Mouse (Mus musculus): ENCODE data around the gene Olfr1375. TPM values are rescaled to one million over a fixed set of nuclear protein-coding genes. Genes with fewer than 3 reads are reported as not detected.
"Not testable (repeated sequence)": the region's sequence is repeated elsewhere in the genome, so short reads cannot be mapped to it uniquely, and the experiment has no call there.

The Olfr1375 gene
- polyA plus RNA-seq (2014; fragmentation: Nextera tagmentation; extraction: Ambion mirVana), result not detected in 2 replicates

DNA sequence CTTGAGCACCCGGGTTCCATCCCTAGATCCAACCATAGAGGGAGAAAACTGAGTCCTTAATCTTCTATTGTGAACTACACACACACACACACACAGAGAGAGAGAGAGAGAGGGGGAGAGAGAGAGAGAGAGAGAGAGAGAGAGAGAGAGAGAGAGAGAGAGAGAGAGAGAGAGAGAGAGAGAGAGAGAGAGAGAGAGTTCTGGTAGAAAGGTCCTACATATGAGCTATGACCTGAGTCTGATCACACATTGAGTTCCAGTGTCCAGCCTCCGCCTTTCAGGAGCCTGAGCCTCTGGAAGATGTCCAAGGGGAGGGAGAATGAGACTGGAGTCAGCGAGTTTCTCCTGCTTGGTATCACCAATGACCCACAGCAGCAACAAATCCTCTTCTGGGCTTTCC, at the start of gene Olfr1375:
Olfr1375 (plus strand) TSS at position 301 of the 400 bp plus-strand sequence.
- WGBS, result 79% methylated on average over 3 of the region's 3 CpGs

DNA sequence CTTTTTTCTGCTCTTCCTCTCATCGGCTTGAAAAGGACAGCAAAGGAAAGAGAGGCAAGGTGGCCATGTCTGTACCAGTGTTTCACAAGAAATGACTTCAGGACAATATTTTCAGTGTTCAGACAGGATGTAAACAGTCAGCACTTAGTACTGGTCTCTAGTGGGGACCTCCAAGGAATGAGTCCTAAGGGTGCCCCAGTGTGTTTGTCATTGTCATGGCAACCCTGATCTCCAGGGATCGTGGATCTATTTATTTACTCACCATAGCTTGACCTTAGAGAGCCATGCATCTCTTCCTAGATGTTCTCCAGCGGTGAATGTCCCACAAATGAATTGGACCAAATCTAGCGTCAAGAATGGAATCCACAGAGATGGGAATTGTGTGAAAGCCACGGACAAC, 44.6 kb upstream of the Olfr1375 start, which contains the start of gene Olfr51:
Olfr51 (plus strand) TSS at position 301 of the 400 bp plus-strand sequence.
- 67% methylated on average over 5 of the region's 5 CpGs for WGBS
- no peaks in the 10 kb centered on the region for H3K27me3 ChIP-seq (ENCODE audit: control insufficient read depth, insufficient read depth, low read length)
- no peak within 1 kb of the TSS for H3K9ac ChIP-seq (ENCODE audit: low read length)
- no peaks in the 10 kb centered on the region for H3K36me3 ChIP-seq (ENCODE audit: control insufficient read depth, insufficient read depth, low read length)
- H3K4me3 ChIP-seq (ENCODE audit: control insufficient read depth in 1 of 2, insufficient read depth in 1 of 2, low read depth in 1 of 2, low read length in 2 of 2), result no peak within 1 kb of the TSS
- H3K27ac ChIP-seq (replicated peaks in 1 of 2; ENCODE audit: control insufficient read depth in 1 of 2, insufficient read depth in 1 of 2, low read depth in 2 of 2, low read length in 2 of 2), result no peak within 1 kb of the TSS
- H3K4me1 ChIP-seq (ENCODE audit: control insufficient read depth in 2 of 2, insufficient read depth in 2 of 2, low read length in 2 of 2), result no peaks in the 10 kb centered on the region
- H3K9me3 ChIP-seq (ENCODE audit: control insufficient read depth, low read length), result no peaks in the 10 kb centered on the region
- no peak within 1 kb of the TSS for H3K4me2 ChIP-seq (ENCODE audit: low read length)
- ATAC-seq (ENCODE audit: insufficient number of reproducible peaks, insufficient read depth, low FRiP score, low read depth), result no peak

More for the DNA sequence above, at the start of gene Olfr1375:
- not testable (repeated sequence) for H3K27me3 ChIP-seq (ENCODE audit: control insufficient read depth, insufficient read depth, low read length); H3K4me1 ChIP-seq (ENCODE audit: control insufficient read depth in 2 of 2, insufficient read depth in 2 of 2, low read length in 2 of 2); ATAC-seq (ENCODE audit: insufficient number of reproducible peaks, insufficient read depth, low FRiP score, low read depth); H3K9me3 ChIP-seq (ENCODE audit: control insufficient read depth, low read length); H3K4me3 ChIP-seq (ENCODE audit: control insufficient read depth in 1 of 2, insufficient read depth in 1 of 2, low read depth in 1 of 2, low read length in 2 of 2); H3K9ac ChIP-seq (ENCODE audit: low read length); H3K27ac ChIP-seq (replicated peaks in 1 of 2; ENCODE audit: control insufficient read depth in 1 of 2, insufficient read depth in 1 of 2, low read depth in 2 of 2, low read length in 2 of 2); H3K4me2 ChIP-seq (ENCODE audit: low read length); H3K36me3 ChIP-seq (ENCODE audit: control insufficient read depth, insufficient read depth, low read length)

DNA sequence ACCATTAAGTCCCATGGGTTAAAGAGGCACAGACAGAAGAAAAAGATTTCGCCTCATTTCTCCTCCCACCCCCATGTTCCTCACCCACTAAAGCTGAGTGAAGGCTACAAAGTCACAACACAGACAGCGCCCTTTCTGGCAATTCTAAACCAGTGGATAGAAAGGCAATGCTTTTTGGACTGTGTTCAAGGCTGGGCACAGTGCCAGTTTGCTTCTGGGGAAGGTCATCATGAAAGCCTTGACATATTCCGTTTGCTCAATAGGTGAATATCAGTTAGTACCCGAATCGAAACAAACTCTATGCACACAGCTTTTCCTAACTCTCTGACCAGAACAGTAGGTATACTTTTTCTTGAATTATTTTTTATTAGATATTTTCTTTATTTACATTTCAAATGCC, 36.1 kb upstream of the Olfr1375 start:
- Histone ChIP-seq H3K4me1 (ENCODE audit: control insufficient read depth in 2 of 2, insufficient read depth in 2 of 2, low read length in 2 of 2) (no peaks in the 10 kb centered on the region), H3K4me3 (ENCODE audit: control insufficient read depth in 1 of 2, insufficient read depth in 1 of 2, low read depth in 1 of 2, low read length in 2 of 2) (no peak overlapping the region), H3K9me3 (ENCODE audit: control insufficient read depth, low read length) (peaks cover 3% of the 10 kb centered on the region; the same call in 1 of the 2 replicates), H3K36me3 (ENCODE audit: control insufficient read depth, insufficient read depth, low read length) (no peaks in the 10 kb centered on the region), H3K9ac (ENCODE audit: low read length) (no peak overlapping the region), H3K4me2 (ENCODE audit: low read length) (no peak overlapping the region), H3K27me3 (ENCODE audit: control insufficient read depth, insufficient read depth, low read length) (no peaks in the 10 kb centered on the region), H3K27ac (replicated peaks in 1 of 2; ENCODE audit: control insufficient read depth in 1 of 2, insufficient read depth in 1 of 2, low read depth in 2 of 2, low read length in 2 of 2) (no peak overlapping the region)
- WGBS, result 31% methylated on average over 5 of the region's 5 CpGs
- no peak for ATAC-seq (ENCODE audit: insufficient number of reproducible peaks, insufficient read depth, low FRiP score, low read depth)

DNA sequence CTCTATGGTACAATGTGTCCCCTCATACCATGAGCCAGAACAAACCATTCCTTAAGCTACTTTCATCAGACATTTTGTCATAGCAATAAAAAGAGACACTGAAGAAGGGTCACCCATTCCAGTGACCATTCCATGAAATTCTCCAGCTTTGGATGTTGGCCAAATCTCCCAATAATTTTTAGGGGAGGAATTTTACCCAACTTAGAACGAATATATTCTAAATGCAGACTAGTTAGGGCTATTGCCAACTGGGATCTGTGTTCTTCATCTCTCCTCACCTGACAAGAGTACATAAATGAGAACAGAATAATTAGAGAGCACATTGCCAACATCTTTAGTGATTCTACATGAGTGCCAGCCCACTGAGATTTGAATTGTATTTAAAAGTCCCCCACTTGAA, 34.0 kb upstream of the Olfr1375 start, which contains the start of gene Olfr54:
Olfr54 (plus strand) TSS at position 301 of the 400 bp plus-strand sequence.
- Histone ChIP-seq H3K27ac (replicated peaks in 1 of 2; ENCODE audit: control insufficient read depth in 1 of 2, insufficient read depth in 1 of 2, low read depth in 2 of 2, low read length in 2 of 2) (no peak within 1 kb of the TSS), H3K9me3 (ENCODE audit: control insufficient read depth, low read length) (peaks cover 3% of the 10 kb centered on the region; the same call in 1 of the 2 replicates), H3K36me3 (ENCODE audit: control insufficient read depth, insufficient read depth, low read length) (no peaks in the 10 kb centered on the region), H3K27me3 (ENCODE audit: control insufficient read depth, insufficient read depth, low read length) (no peaks in the 10 kb centered on the region), H3K9ac (ENCODE audit: low read length) (no peak within 1 kb of the TSS), H3K4me1 (ENCODE audit: control insufficient read depth in 2 of 2, insufficient read depth in 2 of 2, low read length in 2 of 2) (no peaks in the 10 kb centered on the region), H3K4me2 (ENCODE audit: low read length) (no peak within 1 kb of the TSS), H3K4me3 (ENCODE audit: control insufficient read depth in 1 of 2, insufficient read depth in 1 of 2, low read depth in 1 of 2, low read length in 2 of 2) (no peak within 1 kb of the TSS)
- WGBS, result 43% methylated on average over 1 of the region's 1 CpGs
- ATAC-seq (ENCODE audit: insufficient number of reproducible peaks, insufficient read depth, low FRiP score, low read depth), result no peak

DNA sequence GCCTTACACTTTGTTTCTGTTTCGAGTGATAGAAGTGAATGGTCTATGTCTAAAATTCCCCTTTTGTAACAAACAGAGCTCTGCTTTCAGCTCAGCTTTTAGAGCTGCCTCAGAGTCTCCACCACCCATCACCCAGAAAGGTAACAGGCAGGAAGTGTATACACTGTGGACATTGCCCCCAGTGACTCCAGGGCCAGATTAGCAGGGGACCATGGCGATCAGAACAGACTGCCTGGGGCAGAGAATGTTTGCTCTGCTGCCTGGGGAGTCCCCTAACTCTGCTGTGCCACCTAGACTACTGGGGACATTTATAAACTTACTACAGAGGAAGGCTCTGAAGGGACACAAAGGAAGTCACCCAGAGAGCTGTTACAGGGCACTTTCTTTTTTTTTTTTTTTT, 31.6 kb upstream of the Olfr1375 start:
- Histone ChIP-seq H3K9ac (ENCODE audit: low read length) (no peak overlapping the region), H3K9me3 (ENCODE audit: control insufficient read depth, low read length) (peaks cover under 1% of the 10 kb centered on the region; the same call in 1 of the 2 replicates), H3K27me3 (ENCODE audit: control insufficient read depth, insufficient read depth, low read length) (no peaks in the 10 kb centered on the region), H3K4me3 (ENCODE audit: control insufficient read depth in 1 of 2, insufficient read depth in 1 of 2, low read depth in 1 of 2, low read length in 2 of 2) (no peak overlapping the region), H3K4me1 (ENCODE audit: control insufficient read depth in 2 of 2, insufficient read depth in 2 of 2, low read length in 2 of 2) (no peaks in the 10 kb centered on the region), H3K36me3 (ENCODE audit: control insufficient read depth, insufficient read depth, low read length) (no peaks in the 10 kb centered on the region), H3K4me2 (ENCODE audit: low read length) (no peak overlapping the region), H3K27ac (replicated peaks in 1 of 2; ENCODE audit: control insufficient read depth in 1 of 2, insufficient read depth in 1 of 2, low read depth in 2 of 2, low read length in 2 of 2) (no peak overlapping the region)
- WGBS, result 43% methylated on average over 2 of the region's 2 CpGs
- ATAC-seq (ENCODE audit: insufficient number of reproducible peaks, insufficient read depth, low FRiP score, low read depth), result no peak

DNA sequence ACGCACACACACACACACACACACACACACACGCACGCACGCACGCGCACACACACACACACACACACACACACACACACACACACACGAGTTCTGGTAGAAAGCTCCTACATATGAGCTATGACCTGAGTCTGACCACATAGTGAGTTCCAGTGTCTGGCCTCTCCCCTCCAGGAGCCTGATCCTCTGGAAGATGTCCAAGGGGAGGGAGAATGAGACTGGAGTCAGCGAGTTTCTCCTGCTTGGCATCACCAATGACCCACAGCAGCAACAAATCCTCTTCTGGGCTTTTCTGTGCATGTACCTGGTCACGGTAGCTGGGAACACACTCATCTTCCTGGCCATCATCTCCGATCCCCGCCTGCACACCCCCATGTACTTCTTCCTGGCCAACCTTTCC, 21.1 kb upstream of the Olfr1375 start:
- 73% methylated on average over 11 of the region's 11 CpGs for WGBS
- H3K27ac ChIP-seq (replicated peaks in 1 of 2; ENCODE audit: control insufficient read depth in 1 of 2, insufficient read depth in 1 of 2, low read depth in 2 of 2, low read length in 2 of 2); H3K27me3 ChIP-seq (ENCODE audit: control insufficient read depth, insufficient read depth, low read length); H3K4me2 ChIP-seq (ENCODE audit: low read length); H3K4me3 ChIP-seq (ENCODE audit: control insufficient read depth in 1 of 2, insufficient read depth in 1 of 2, low read depth in 1 of 2, low read length in 2 of 2); H3K36me3 ChIP-seq (ENCODE audit: control insufficient read depth, insufficient read depth, low read length); ATAC-seq (ENCODE audit: insufficient number of reproducible peaks, insufficient read depth, low FRiP score, low read depth); H3K9ac ChIP-seq (ENCODE audit: low read length); H3K9me3 ChIP-seq (ENCODE audit: control insufficient read depth, low read length); H3K4me1 ChIP-seq (ENCODE audit: control insufficient read depth in 2 of 2, insufficient read depth in 2 of 2, low read length in 2 of 2): not testable (repeated sequence)

DNA sequence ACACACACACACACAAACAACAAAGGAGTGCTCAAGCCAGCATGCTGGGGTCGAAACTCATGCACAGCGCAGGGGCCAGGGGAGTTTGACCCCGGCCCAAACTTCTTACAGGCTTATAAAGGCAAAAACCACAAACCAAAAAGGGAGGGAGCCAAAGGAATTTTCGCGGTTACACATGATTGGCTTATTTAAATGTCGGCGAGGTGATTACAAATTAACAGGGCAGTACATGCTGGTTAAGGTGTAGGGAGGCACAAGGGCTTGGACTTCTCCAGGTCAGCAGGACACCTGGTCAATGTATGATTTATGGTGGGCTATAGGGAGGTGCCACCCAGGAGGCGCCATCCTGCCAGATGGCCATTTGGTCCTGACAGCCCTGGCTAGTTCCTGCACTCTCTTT, 18.5 kb upstream of the Olfr1375 start:
- not testable (repeated sequence) for H3K9me3 ChIP-seq (ENCODE audit: control insufficient read depth, low read length); H3K4me1 ChIP-seq (ENCODE audit: control insufficient read depth in 2 of 2, insufficient read depth in 2 of 2, low read length in 2 of 2); H3K4me2 ChIP-seq (ENCODE audit: low read length); H3K27me3 ChIP-seq (ENCODE audit: control insufficient read depth, insufficient read depth, low read length); H3K9ac ChIP-seq (ENCODE audit: low read length); ATAC-seq (ENCODE audit: insufficient number of reproducible peaks, insufficient read depth, low FRiP score, low read depth); H3K36me3 ChIP-seq (ENCODE audit: control insufficient read depth, insufficient read depth, low read length); H3K4me3 ChIP-seq (ENCODE audit: control insufficient read depth in 1 of 2, insufficient read depth in 1 of 2, low read depth in 1 of 2, low read length in 2 of 2); H3K27ac ChIP-seq (replicated peaks in 1 of 2; ENCODE audit: control insufficient read depth in 1 of 2, insufficient read depth in 1 of 2, low read depth in 2 of 2, low read length in 2 of 2)
- WGBS, result 74% methylated on average over 8 of the region's 8 CpGs

DNA sequence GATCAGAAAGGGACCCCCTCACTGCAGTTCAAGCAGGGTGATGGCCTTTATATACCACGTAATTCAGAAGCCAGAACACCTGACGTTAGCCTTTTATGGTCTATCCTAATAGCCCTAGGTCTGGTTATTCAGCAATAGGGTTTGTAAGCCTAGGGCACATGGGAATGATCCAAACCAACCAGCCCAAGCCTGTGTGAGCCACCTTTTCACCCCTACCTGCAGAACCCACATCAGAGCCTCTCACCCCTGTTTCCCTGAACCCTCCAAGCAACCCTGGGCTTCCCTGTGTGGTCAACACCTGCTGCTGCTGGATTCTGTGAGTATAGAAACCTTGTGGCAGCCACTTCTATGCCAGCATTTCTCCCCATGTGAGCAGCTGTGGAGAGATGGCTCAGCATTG, 17.7 kb upstream of the Olfr1375 start:
- Histone ChIP-seq H3K27ac (replicated peaks in 1 of 2; ENCODE audit: control insufficient read depth in 1 of 2, insufficient read depth in 1 of 2, low read depth in 2 of 2, low read length in 2 of 2) (no peak overlapping the region), H3K9me3 (ENCODE audit: control insufficient read depth, low read length) (no peaks in the 10 kb centered on the region), H3K4me2 (ENCODE audit: low read length) (no peak overlapping the region), H3K9ac (ENCODE audit: low read length) (no peak overlapping the region), H3K36me3 (ENCODE audit: control insufficient read depth, insufficient read depth, low read length) (no peaks in the 10 kb centered on the region), H3K4me3 (ENCODE audit: control insufficient read depth in 1 of 2, insufficient read depth in 1 of 2, low read depth in 1 of 2, low read length in 2 of 2) (no peak overlapping the region), H3K4me1 (ENCODE audit: control insufficient read depth in 2 of 2, insufficient read depth in 2 of 2, low read length in 2 of 2) (no peaks in the 10 kb centered on the region), H3K27me3 (ENCODE audit: control insufficient read depth, insufficient read depth, low read length) (no peaks in the 10 kb centered on the region)
- no peak for ATAC-seq (ENCODE audit: insufficient number of reproducible peaks, insufficient read depth, low FRiP score, low read depth)
- 79% methylated on average over 2 of the region's 2 CpGs for WGBS

Measured in heart, embryonic 14.5 days (tissue).